Mouse (Mus musculus) limb, embryonic 10.5 days (tissue): ENCODE measurements at regions not wholly inside any gene's neighbourhood (a gene's known extent, or its start where the extent isn't known, plus 50 kb on each side); places are given as distances from the start of the nearest gene placed in this dataset.
A peak's percentile ranks its signal among the peaks of the same experiment; 100 is the strongest.

Source experiments
- DNase-seq: peaks from one replicate; pipeline ENCODE4 v3.0.0-alpha.2; 2017; ENCODE audit warnings: low spot score
- H3K27ac ChIP-seq: fragments of 300-500 bp; sonication (generic); 2 replicates; pipeline ENCODE4 v1.5.1; 2016; ENCODE audit warnings: mild to moderate bottlenecking
- H3K27me3 ChIP-seq: fragments of 300-500 bp; sonication (generic); 2 replicates; pipeline ENCODE4 v1.6.1; 2016; ENCODE audit warnings: low read depth, mild to moderate bottlenecking; ENCODE audit not compliant: poor library complexity, severe bottlenecking
- H3K36me3 ChIP-seq: fragments of 300-500 bp; sonication (generic); 2 replicates; pipeline ENCODE4 v1.6.1; 2016; ENCODE audit warnings: mild to moderate bottlenecking, moderate library complexity
- H3K4me1 ChIP-seq: fragments of 300-500 bp; sonication (generic); 2 replicates; pipeline ENCODE4 v1.6.1; 2016
- H3K4me3 ChIP-seq: fragments of 300-500 bp; sonication (generic); 2 replicates; pipeline ENCODE4 v1.5.1; 2016; ENCODE audit warnings: mild to moderate bottlenecking, moderate library complexity
- H3K9me3 ChIP-seq: fragments of 300-500 bp; sonication (generic); replicated peaks from 2 replicates; pipeline ENCODE4 v1.6.1; 2016; ENCODE audit warnings: mild to moderate bottlenecking
- WGBS: fragments of 180-500 bp; shearing (Covaris S2); methylation state at CpG from one replicate; pipeline ENCODE4 v1.1.7; 2016; 5-methylcytosine and 5-hydroxymethylcytosine counted together

GRCm38 (mm10) chr9:117967080-117967479, 73.2 kb upstream of the Azi2 start:
- Histone ChIP-seq H3K9me3 (no peaks in the 10 kb centered on the region), H3K36me3 (no peaks in the 10 kb centered on the region), H3K27me3 (no peaks in the 10 kb centered on the region), H3K27ac (no peak overlapping the region), H3K4me1 (no peaks in the 10 kb centered on the region), H3K4me3 (no peak overlapping the region)
- DNase-seq, result no peak
- WGBS, result 83% methylated on average over 2 of the region's 2 CpGs

GRCm38 (mm10) chr9:117966326-117966989, 73.8 kb upstream of the Azi2 start:
- WGBS, result 68% methylated on average over 10 of the region's 10 CpGs
- no peak for DNase-seq

DNA sequence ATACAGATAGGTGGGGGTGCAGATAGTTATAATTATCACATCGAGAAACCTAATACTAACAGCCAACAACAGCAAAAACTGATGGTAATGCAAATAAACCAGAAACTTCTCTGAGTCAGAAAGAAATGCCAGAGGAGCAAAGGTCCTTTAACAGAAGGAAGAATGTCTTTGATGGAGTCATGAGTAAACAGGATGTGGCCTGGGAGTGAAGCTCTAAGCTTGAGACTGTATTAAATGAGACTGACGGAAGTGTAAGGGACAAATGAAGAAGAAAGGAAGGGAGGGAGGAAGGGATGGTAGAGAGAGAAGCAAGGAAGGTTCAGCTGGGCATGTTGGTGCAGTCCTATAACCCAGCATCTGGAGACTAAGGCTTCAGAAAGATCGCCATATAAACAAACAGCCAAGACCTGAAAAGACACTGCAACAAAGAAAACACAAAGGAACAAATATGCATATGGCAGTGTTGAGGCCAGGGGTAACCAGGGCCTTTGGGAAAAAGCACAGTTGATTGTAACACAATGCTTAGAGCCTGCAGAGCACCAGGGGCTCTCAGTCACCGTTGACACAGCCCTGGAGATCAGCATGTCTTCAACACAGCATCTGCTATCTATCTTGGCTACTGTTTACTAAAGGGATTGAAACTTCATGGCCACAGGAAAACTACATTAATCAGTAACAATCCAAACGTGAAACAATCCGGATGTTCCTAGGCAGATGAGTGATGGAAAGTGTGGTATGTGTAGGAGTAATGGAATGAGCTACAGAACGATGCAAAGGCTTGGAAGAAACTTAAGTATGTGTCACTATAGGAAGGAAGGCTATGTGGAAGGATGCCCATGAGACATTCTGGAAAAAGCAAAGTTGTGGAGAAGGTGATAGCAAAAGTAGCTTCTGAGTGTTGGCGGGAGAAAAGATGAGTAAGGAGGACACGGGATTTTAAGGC, 77.9 kb upstream of the Azi2 start:
- Histone ChIP-seq H3K9me3 (no peaks in the 10 kb centered on the region), H3K36me3 (no peaks in the 10 kb centered on the region), H3K4me1 (no peaks in the 10 kb centered on the region), H3K27me3 (no peaks in the 10 kb centered on the region), H3K4me3 (no peak overlapping the region), H3K27ac (no peak overlapping the region)
- no peak for DNase-seq
- 76% methylated on average over 9 of the region's 9 CpGs for WGBS

More at GRCm38 (mm10) chr9:117966326-117966989, 73.8 kb upstream of the Azi2 start:
- no peak overlapping the region for H3K4me3 ChIP-seq
- H3K27me3 ChIP-seq, result no peaks in the 10 kb centered on the region
- no peaks in the 10 kb centered on the region for H3K36me3 ChIP-seq
- H3K4me1 ChIP-seq, result no peaks in the 10 kb centered on the region
- no peaks in the 10 kb centered on the region for H3K9me3 ChIP-seq
- no peak overlapping the region for H3K27ac ChIP-seq

DNA sequence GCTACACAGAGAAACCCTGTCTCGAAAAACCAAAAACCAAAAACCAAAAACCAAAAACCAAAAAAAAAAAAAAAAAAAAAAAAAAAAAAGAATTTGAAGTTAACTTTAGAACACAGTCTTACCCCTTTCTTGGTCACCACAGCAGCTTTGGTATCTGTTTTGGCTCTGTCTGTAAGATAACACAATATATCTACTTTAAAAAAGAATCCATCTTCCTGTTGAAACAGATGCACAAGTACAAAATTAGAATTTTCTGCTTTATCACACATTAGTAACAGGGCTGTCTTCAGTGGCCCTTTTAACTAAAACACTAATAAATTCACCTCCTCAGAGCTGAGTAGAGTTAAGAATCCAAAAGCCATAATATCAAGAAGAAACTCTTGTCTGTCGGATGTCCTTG, 80.5 kb upstream of the Azi2 start:
- Histone ChIP-seq H3K27me3 (no peaks in the 10 kb centered on the region), H3K4me3 (no peak overlapping the region), H3K9me3 (no peaks in the 10 kb centered on the region), H3K27ac (no peak overlapping the region), H3K36me3 (no peaks in the 10 kb centered on the region), H3K4me1 (peaks cover 11% of the 10 kb centered on the region)
- no peak for DNase-seq
- WGBS, result over 99% methylated on average over 2 of the region's 2 CpGs

- Histone ChIP-seq H3K4me3 (no peak overlapping the region), H3K27ac (no peak overlapping the region), H3K9me3 (no peaks in the 10 kb centered on the region), H3K4me1 (peaks cover 11% of the 10 kb centered on the region), H3K36me3 (no peaks in the 10 kb centered on the region), H3K27me3 (no peaks in the 10 kb centered on the region)
- 91% methylated on average over 2 of the region's 2 CpGs for WGBS
- DNase-seq, result no peak
Observed at GRCm38 (mm10) chr9:117957195-117957594, 83.1 kb upstream of the Azi2 start.

DNA sequence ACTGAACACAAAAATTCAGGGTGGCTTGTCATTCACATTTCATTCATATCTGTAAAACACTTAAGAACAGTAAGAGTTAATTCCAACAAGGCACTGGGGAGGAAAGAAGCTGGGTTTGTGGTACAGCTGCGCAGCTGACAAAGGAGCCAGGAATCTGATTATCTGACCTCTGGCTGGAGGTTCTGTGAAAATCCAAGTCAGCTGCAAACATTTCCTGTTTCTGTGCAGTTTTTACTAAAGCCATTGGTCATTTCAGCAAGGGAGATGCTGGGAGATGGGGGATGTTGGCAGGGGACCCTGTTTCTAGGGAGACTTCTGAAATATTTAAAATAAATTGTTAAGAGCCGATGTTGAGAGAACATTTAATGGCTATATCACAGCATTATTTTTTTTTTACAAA, 83.6 kb upstream of the Azi2 start:
- DNase-seq, result no peak
- H3K27ac ChIP-seq, result no peak overlapping the region; the same call in 1 of the 2 replicates
- 53% methylated on average over 2 of the region's 2 CpGs for WGBS
- no peaks in the 10 kb centered on the region for H3K9me3 ChIP-seq
- H3K27me3 ChIP-seq, result no peaks in the 10 kb centered on the region
- no peaks in the 10 kb centered on the region for H3K36me3 ChIP-seq
- no peak overlapping the region for H3K4me3 ChIP-seq
- H3K4me1 ChIP-seq, result peaks cover 11% of the 10 kb centered on the region

GRCm38 (mm10) chr9:117927466-117927847, 112.8 kb upstream of the Azi2 start:
- Histone ChIP-seq H3K36me3 (no peaks in the 10 kb centered on the region), H3K27me3 (no peaks in the 10 kb centered on the region), H3K27ac (no peak overlapping the region), H3K4me3 (no peak overlapping the region), H3K4me1 (peaks cover 22% of the 10 kb centered on the region), H3K9me3 (no peaks in the 10 kb centered on the region)
- no peak for DNase-seq
- 86% methylated on average over 7 of the region's 7 CpGs for WGBS

DNA sequence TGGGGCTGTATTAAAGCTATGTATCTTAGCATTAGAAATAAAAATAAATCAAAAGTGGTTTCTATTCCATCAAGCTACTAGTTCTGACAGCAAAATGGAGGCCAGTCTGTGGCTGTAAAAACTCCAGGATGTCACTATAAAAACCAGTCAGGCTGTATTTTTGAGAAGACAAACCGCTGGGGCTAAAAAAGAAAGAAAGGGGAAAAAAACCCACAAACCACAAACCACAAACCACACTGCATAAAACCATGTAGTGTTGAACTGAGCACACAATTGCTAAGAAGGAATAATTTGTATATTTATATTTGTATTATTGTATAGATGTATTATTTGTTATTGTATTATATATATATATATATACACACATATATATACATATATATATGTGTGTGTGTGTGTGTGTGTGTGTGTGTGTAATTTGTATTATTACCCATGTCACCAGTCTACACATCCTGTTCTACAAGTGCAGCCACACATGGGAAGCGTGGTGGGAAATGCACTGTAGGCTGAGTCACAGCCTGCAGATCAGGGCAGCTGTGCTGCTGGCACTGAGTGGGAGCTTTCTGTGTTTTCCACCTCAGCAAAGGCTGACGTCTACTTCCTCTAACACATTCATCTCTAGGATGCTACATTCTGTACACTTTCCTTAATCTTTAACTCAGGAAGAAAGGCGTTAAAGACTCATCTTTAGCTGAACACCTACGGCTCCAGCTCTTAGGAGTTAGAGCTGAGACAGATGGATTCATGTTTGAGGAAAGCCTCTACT, 113.4 kb upstream of the Azi2 start:
- Histone ChIP-seq H3K4me1 (peaks cover 26% of the 10 kb centered on the region), H3K27me3 (no peaks in the 10 kb centered on the region), H3K4me3 (no peak overlapping the region), H3K36me3 (no peaks in the 10 kb centered on the region), H3K27ac (no peak overlapping the region), H3K9me3 (no peaks in the 10 kb centered on the region)
- WGBS, result 83% methylated on average over 5 of the region's 5 CpGs
- DNase-seq, result no peak

- Histone ChIP-seq H3K4me3 (no peak overlapping the region), H3K4me1 (peaks cover 30% of the 10 kb centered on the region), H3K36me3 (no peaks in the 10 kb centered on the region), H3K27ac (peak overlapping the region; percentile 67; the same call in 1 of the 2 replicates), H3K27me3 (no peaks in the 10 kb centered on the region), H3K9me3 (no peaks in the 10 kb centered on the region)
- no peak for DNase-seq
- 70% methylated on average over 4 of the region's 4 CpGs for WGBS
Observed at GRCm38 (mm10) chr9:117922992-117923391, 117.3 kb upstream of the Azi2 start.

GRCm38 (mm10) chr9:117907895-117908424, 132.3 kb upstream of the Azi2 start:
- H3K27me3 ChIP-seq, result no peaks in the 10 kb centered on the region
- 93% methylated on average over 10 of the region's 10 CpGs for WGBS
- H3K4me3 ChIP-seq, result no peak overlapping the region
- H3K27ac ChIP-seq, result no peak overlapping the region
- H3K36me3 ChIP-seq, result no peaks in the 10 kb centered on the region
- DNase-seq, result no peak
- peaks cover 10% of the 10 kb centered on the region for H3K4me1 ChIP-seq
- no peaks in the 10 kb centered on the region for H3K9me3 ChIP-seq

DNA sequence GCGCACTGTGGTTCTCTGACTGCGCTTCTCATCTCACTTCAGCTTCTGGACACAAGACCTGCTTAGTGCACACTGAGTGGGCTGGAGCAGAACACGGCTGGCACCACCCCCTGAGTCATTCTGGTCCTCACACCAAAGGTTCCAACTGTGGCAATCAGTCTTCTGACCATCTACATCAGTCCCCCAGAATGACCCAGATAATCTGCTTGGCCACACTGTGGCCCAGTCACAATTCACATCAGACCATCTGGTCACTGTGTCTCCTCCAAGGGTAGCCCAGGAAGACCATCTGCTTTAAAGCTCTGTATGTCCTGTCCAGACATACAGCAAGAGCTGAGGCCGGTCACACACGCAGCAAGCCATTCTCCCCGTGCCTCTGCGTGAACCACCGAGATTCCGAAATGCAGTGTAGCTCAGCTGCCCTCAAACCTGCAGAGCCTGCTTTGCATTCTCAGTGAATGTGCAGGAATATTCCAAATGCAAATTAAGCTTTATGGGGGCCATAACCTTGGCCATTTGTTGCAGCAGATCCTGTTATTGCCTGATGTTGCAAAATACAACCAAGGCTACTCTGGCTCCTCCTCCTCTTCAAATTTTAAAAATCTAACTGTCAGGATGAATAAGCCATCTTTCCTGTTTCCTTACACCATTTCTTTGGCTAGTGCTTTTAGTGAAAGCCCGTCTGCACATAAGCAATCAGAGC, 135.1 kb upstream of the Azi2 start:
- H3K9me3 ChIP-seq, result no peaks in the 10 kb centered on the region
- 84% methylated on average over 10 of the region's 10 CpGs for WGBS

DNA sequence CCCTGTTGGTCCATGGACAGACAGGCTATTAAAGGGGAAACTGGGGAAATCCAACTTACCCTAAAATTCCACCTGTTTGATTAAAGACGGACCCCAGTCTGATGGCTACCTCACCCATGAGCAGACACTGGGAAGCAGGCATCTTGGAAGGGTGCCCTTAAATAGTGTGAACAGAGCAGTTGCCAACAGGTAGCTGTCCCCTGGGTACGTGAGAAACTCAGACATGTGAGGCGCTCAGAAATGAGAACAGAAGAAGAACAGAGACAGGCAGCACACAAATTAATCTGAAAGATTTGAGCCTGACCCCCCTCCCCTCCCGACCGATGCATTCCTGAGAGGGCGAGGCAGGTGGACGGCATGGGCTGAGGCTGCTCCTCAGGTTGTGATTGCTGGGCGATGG, 135.7 kb upstream of the Azi2 start:
- whole genome bisulfite sequencing, result 95% methylated on average over 8 of the region's 8 CpGs
- Histone ChIP-seq H3K27ac (no peak overlapping the region), H3K36me3 (no peaks in the 10 kb centered on the region), H3K4me3 (no peak overlapping the region), H3K27me3 (no peaks in the 10 kb centered on the region), H3K9me3 (no peaks in the 10 kb centered on the region), H3K4me1 (peaks cover 12% of the 10 kb centered on the region)
- no peak for DNase-seq

More for the DNA sequence above, 135.1 kb upstream of the Azi2 start:
- Histone ChIP-seq H3K4me3 (no peak overlapping the region), H3K27ac (no peak overlapping the region), H3K36me3 (no peaks in the 10 kb centered on the region), H3K4me1 (peaks cover 12% of the 10 kb centered on the region), H3K27me3 (no peaks in the 10 kb centered on the region)
- DNase-seq, result no peak
